Mouse (Mus musculus): ENCODE measurements around the gene Capn1.

Capn1 gene

GRCm38 (mm10) chr19:5988815-5989452 is 26.8 kb downstream of the Capn1 start:
- DNase-seq, result peak; percentile 60 to 74

DNA sequence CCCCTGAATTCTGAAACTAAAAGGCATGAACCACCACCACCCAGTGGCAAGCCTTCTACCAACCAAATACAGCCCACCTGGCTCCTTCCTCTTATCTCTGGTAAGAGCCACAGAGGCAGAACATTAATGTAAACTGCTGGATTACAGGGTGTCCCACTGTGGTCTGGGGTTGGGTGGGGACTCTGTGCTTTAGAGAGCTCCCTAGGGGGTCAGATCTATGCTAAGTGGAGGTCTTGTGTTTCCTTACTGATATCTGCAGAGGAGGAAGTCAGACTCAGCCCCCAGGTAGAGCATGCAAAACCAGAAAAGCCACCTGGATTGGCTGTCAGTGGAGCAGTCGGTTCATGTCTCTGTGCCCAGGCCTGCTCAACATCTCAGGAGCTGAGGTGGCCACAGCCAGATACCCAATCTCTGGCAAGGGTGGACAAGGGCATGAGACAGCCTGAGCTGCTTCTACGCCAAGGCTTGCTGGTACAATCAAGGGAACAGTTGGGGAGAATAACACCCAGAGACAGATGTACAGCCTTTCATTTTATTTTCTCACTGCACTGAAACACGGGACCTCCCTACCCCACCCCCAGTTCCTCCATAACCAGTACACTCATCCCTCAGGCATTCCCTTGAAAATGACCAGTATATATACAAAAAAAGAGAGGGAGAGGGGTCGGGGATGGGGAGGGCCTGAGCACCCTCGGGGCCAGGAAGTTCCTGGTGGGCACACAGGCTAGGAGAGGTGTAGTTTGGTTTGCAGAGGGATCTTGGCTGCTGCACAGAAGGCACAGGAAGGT is 27.5 kb downstream of the Capn1 start:
- peak in 1 of 2 experiments; percentile 19 for DNase-seq

DNA sequence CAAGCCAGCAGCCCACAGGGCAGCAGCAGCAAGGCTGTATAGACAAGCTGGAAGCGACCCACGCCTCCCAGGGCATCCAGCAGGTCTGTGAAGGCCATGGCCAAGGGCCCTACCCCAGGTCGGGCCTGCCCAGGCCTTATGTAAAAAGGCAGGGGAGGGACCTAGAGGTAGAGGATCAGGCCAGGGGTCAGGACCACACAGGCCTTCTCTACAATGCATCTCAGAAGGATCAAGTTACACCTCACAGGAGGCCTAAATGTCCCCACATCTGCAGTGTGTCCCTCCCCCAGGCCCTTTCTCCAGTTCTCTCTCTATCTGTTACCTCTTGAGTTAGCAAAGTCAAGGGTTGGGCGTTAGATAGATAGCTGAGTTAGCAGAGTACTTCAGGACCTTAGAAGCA is 29.7 kb downstream of the Capn1 start, which contains the start of gene Slc22a20:
Gene Slc22a20 (minus strand): TSS at position 101 of the 400 bp plus-strand sequence.
- DNase-seq, result no peak

- no peak for DNase-seq
Observed at GRCm38 (mm10) chr19:5980477-5980876, 35.2 kb downstream of the Capn1 start.

DNA sequence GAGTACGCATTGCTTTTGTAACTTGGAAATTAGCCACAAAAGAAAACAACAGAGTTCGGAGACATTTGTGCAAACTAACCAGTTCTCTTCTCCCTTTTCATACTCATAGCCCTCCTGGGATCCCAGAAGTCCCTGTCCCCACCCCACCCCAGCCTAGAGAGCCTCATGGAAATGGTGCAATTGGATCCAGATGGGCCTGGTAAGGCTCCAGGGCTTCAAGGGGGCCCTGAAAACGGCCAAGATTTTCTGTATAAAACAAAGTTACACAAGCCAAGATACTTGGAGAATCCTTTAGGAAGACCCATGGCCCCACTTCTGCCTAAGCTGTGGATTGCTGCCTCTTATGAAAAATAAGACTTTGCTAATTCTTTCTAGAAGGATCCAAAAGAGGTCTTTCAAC is 38.0 kb downstream of the Capn1 start:
- no peak for DNase-seq

DNA sequence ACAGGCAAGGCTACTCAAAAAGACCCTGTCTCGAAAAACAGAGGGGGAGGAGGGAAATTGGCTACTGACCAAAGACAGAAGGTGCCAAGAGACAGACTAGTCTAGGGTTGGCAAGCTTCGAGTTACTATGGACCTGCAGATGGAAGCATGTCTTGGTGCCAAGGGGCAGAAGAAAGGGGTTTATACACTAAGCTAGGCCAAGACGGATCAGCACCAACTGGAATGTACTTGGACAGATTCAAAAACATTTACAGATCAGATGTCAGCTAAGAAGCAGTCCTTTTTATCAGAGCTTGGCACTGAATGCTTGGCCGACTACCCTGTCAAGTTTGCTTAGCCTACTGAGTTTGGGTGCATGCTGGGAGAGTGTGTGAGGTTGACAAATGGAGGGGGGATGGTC is 40.0 kb downstream of the Capn1 start:
- no peak for DNase-seq

DNA sequence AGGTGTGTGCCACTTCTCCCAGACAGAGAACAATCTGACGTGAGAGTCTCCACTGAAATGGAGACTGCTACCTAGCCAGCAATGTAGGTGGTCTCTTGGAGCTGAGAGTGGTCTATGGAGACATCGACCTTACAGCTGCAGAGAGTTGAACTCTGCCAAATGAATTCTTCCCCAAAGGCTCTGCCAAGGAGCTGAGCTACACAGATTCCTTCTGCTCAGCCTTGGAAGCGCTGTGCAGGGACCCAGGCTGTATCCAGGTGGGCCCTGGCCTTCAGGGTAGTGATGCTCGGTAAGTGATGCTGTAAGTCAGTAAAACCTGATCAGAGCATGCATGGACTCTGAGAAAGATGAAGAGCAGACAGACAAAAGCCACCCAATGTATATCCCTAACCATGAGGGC is 40.6 kb downstream of the Capn1 start:
- DNase-seq, result no peak

GRCm38 (mm10) chr19:5967664-5968063 is 48.0 kb downstream of the Capn1 start:
- DNase-seq, result no peak

GRCm38 (mm10) chr19:5966786-5967185 is 48.9 kb downstream of the Capn1 start:
- no peak for DNase-seq

- no peak for DNase-seq
Observed at GRCm38 (mm10) chr19:5965910-5966309, 49.8 kb downstream of the Capn1 start.

DNA sequence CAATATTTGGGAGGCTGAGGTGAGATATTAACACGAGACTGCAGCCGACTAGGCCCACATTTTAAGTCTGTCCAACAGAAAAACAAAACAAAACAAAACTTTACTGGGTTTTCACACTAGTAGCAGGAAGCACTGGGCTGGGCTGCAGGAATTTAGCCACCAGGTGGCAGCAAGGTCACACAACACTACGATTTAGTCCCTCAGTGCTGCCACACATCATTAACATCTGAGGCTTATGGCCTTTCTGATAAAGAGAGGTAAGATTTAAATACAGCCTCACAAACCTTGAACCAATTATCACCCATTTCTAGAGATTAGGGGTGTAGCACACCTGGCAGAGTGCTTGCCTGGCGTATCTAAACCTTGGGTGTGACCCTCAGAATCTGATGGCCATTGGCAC is 50.4 kb downstream of the Capn1 start:
- peak; percentile 52 to 75 for DNase-seq

- DNase-seq, result no peak
Observed at GRCm38 (mm10) chr19:5964804-5965203, 50.9 kb downstream of the Capn1 start.

- DNase-seq, result peak; percentile 80 to 89
Observed at GRCm38 (mm10) chr19:5963883-5964562, 51.7 kb downstream of the Capn1 start, which contains the start of gene Pola2. Gene Pola2 (minus strand): TSS chr19:5964202.

DNA sequence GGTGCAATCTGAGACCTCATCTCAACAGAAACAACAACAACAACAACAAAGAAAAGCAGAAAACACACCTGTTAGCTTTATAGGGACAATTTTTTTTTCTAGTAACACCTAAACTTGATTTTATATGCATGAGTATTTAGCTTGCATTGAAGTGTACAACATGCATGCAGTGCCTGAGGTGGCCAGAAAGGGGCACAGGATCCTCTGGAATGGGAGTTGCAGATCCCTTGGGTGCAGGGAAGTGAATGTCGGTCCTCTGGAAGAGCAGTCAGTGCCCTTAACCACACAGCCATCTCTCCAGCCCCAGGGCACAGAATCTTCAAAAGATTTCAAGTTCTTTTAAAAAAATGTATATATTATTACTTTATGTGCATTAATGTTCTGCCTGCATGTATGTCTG is 53.0 kb downstream of the Capn1 start:
- DNase-seq, result no peak

- no peak for DNase-seq
Observed at GRCm38 (mm10) chr19:5957371-5957770, 58.3 kb downstream of the Capn1 start.

GRCm38 (mm10) chr19:5956685-5957084 is 59.0 kb downstream of the Capn1 start:
- DNase-seq, result peak; percentile 30 to 75

DNA sequence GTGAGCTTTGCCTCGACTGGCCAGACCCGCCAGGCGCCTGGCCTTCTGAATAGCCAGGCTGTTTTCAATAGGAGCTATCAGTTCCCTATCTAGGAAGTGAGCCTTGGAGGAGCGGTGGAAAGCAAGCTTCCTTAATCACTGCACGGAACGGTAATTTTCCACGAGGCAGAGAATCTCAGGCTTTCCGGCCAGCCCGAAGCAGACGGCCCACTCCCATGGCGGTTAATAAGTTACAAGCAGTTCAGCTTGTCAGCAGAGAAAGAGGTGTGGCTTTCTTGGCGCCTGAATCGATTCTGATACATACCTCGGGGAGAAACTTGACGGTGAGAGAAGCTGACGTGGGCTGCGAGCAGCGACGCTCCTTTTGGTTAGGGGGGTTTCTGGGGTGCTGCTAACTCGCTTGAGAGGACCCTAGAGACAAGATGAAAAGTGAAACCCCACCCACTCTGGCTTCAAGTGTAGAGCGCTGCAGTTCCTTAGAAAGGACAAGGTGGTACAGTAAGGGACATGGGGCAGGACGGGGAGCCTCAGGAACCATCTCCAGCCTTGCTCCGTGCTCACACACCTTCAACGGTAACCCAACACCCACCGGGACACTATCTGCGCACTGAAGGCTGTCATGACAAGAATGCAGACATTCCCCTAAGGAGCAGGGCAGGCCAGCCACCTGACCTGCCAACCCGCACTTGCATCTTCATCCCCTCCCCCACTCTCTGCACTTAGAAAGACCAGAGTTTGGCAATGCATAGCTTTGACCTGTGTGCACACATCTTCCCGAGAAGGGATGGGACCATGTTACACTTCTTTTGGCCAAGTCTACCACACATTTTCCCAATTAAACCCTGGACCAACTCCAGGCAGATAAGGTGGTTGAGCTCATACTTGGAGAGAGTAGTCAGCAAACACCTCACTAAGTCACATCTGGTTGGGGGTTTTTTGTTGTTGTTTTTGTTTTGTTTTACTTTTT is 59.7 kb downstream of the Capn1 start:
- DNase-seq, result no peak

GRCm38 (mm10) chr19:5954936-5955335 is 60.8 kb downstream of the Capn1 start:
- no peak for DNase-seq

DNA sequence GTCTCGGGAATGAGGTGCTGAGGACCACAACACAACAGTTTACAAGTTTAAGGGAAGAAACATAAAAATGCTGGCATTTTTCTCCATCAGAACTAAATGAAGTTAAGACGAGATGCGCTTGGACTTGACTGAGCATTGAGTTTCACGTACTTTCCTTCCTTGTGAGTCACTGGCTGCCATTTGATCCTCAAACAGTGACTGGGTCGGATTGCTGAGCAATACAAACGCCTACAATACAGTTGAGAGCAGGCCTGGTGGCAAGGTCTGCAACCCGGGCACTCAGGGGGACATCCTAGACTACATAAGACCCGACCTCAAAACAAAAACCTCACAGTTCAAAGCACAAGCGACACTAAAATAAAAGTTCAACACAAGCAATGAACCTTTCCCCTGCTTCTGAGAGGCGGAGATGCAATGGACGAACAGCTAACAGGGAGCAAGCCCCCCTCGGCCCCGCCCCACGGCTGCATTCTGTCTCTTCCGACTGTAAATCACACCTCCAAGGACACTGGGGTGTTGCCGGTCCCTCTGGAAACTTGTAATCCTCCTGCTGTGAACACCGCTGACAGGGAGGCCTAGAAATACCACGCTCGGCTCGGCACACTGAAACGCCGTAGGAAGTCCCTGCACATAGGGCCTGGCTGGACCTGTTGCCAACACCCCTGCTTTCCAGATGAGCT is 61.5 kb downstream of the Capn1 start:
- DNase-seq, result no peak

- DNase-seq, result no peak
Observed at GRCm38 (mm10) chr19:5953201-5953770, 62.4 kb downstream of the Capn1 start.

DNA sequence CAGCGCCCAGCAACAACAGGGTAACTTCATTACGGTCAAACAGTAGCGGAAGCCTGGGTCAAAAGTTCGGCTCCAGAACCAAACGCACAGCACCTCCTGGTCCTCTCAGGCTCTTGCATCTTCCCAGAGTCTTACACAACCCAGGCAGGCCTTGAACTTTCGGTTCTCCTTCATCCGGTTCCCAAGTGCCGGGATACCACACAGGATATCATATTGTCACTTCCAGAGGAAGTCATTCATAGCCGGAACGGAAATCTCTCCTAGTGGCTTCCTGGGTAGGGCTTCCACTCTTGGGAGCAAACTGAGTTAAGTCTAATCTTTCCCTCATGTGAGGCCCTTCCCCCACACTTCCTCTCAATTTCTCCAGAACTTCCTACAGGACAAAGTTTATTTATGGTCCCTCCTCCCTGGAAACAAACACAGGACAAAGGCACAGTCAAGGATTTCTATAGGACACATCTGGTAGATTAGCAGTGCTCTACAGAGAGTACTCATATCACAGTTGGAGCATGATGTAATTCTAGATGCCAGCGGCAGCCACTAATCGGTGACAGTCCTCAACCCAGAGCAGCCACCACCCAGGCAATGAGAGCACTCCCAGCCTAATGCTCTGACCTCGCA is 63.5 kb downstream of the Capn1 start:
- no peak for DNase-seq
